Mouse (Mus musculus) regulatory T cell (primary cell): ENCODE measurements around the gene Dync2li1.

ENCODE experiments used
- in situ Hi-C: fragments of 300-600 bp; cut with MboI, MseI; formaldehyde crosslinking; loops from one replicate; pipeline ENCODE4 v1.15.1; 2025; ENCODE audit warnings: high pct_unique_total_duplicates

The Dync2li1 gene

GRCm38 (mm10) chr17:84626276-84626856 is at the start of gene Dync2li1:
Gene Dync2li1, plus strand, starts transcription at chr17:84626496.
- in situ Hi-C loops, result no loop called here

GRCm38 (mm10) chr17:84576621-84577293 is 49.5 kb upstream of the Dync2li1 start:
- in situ Hi-C loops, result no loop called here

- in situ Hi-C loops, result no loop called here
These were observed 47.0 kb upstream of the Dync2li1 start for GRCm38 (mm10) chr17:84579249-84579648.

GRCm38 (mm10) chr17:84579817-84580216 is 46.5 kb upstream of the Dync2li1 start:
- in situ Hi-C loops, result no loop called here

GRCm38 (mm10) chr17:84580821-84581220 is 45.5 kb upstream of the Dync2li1 start:
- in situ Hi-C loops, result no loop called here

GRCm38 (mm10) chr17:84581740-84582414 is 44.4 kb upstream of the Dync2li1 start:
- in situ Hi-C loops, result no loop called here

- in situ Hi-C loops, result no loop called here
These were observed 42.2 kb upstream of the Dync2li1 start for GRCm38 (mm10) chr17:84584107-84584506.

- in situ Hi-C loops, result no loop called here
These were observed 41.2 kb upstream of the Dync2li1 start for GRCm38 (mm10) chr17:84585104-84585503.

GRCm38 (mm10) chr17:84590065-84590464 is 36.2 kb upstream of the Dync2li1 start:
- in situ Hi-C loops, result no loop called here

GRCm38 (mm10) chr17:84591431-84592150 is 34.7 kb upstream of the Dync2li1 start:
- in situ Hi-C loops, result no loop called here

GRCm38 (mm10) chr17:84596015-84596441 is 30.3 kb upstream of the Dync2li1 start:
- in situ Hi-C loops, result no loop called here

GRCm38 (mm10) chr17:84596501-84596900 is 29.8 kb upstream of the Dync2li1 start:
- in situ Hi-C loops, result no loop called here

GRCm38 (mm10) chr17:84597859-84598258 is 28.4 kb upstream of the Dync2li1 start:
- in situ Hi-C loops, result no loop called here

GRCm38 (mm10) chr17:84598928-84599327 is 27.4 kb upstream of the Dync2li1 start:
- in situ Hi-C loops, result no loop called here

- in situ Hi-C loops, result no loop called here
These were observed 26.0 kb upstream of the Dync2li1 start for GRCm38 (mm10) chr17:84600051-84600983.

- in situ Hi-C loops, result no loop called here
These were observed 24.5 kb upstream of the Dync2li1 start for GRCm38 (mm10) chr17:84601805-84602204.

- in situ Hi-C loops, result no loop called here
These were observed 23.1 kb upstream of the Dync2li1 start for GRCm38 (mm10) chr17:84603202-84603627.

GRCm38 (mm10) chr17:84603709-84604420 is 22.4 kb upstream of the Dync2li1 start:
- in situ Hi-C loops, result no loop called here

GRCm38 (mm10) chr17:84606976-84607375 is 19.3 kb upstream of the Dync2li1 start:
- in situ Hi-C loops, result no loop called here

GRCm38 (mm10) chr17:84607617-84608016 is 18.7 kb upstream of the Dync2li1 start:
- in situ Hi-C loops, result no loop called here
